Mouse (Mus musculus): ENCODE data around the gene Rnf17. TPM values are rescaled to one million over a fixed set of nuclear protein-coding genes. Genes with fewer than 3 reads are reported as not detected.

The Rnf17 gene
- total RNA-seq, 1 experiment from 2014 or later: 0.48 TPM

DNA sequence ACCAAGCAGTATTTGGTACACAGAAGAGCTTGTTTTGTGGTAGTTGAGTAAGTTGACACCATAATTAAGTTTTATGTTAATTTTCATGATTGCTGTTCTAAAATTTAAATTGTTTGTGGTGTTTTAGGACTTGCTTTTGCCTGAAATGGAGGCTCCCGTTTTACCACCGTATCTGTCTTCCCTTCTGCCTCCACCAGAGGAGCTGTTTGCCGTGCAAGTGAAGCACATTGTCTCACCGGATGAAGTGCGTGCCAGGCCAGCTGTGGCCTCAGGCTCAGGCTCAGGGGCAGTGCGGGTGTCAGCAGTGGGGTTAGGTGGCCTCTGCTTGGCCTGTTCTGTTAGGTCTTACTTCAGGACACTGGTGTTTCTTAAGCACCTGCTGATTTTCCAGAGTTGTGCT lies 109.7 kb downstream of the Rnf17 start:
- DNase-seq: peak; percentile 23

DNA sequence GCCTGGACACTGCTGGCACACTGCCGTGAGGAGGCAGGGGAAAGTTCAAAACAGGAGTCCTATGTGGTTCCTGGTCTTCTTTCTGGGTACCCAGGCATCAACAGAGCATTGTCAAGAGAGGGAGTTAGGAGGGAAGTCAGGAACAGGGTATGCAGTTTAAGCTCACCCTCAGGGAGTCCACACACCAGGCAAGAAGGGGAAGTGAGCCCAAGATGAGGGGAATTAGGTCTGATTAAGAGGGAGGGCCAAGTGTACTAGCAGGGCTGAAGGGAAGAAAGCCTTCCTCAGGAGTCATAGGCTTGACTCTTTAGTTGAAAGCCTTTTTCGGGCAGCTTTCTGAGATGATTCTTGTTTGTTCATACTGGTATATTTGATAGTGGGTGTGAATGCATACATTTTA lies 112.4 kb downstream of the Rnf17 start:
- DNase-seq: no peak

DNA sequence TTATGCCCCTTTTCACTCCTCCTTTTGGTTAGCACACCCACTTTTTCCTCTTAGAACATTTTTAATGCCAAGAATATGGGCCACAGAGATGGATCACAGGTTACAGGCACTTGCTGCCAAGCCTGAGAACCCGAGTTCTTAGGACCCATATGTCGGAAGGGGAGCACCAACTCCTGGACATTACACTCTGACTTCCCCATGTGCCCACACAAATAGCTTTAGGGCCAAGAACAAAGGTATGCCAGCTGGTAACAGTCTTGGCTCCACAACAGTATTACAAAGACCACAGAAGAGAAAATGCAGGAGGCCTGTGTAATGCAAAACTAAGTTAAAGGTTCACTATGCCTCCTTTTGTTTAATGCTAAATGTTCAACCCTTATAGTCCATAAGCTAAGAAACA lies 128.4 kb downstream of the Rnf17 start:
- no peak for DNase-seq

DNA sequence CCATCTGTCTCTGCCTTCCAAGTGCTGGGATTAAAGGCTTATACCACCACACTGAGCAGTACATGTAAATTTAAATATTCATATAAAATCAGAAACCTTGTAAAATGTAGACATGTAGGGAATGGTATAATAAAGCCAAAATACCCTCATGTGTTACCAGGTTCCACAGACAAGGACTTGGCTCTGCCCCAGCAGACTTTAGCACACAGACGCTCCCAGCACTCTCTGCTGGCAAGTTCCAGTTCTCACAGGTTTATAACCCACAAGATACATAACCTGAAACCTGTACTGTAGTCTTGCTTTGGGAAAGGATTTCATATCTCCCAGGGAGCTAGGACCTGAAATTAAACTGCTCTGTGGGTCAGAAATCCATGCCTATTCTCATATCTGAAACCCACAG lies 142.6 kb downstream of the Rnf17 start:
- DNase-seq: no peak

DNA sequence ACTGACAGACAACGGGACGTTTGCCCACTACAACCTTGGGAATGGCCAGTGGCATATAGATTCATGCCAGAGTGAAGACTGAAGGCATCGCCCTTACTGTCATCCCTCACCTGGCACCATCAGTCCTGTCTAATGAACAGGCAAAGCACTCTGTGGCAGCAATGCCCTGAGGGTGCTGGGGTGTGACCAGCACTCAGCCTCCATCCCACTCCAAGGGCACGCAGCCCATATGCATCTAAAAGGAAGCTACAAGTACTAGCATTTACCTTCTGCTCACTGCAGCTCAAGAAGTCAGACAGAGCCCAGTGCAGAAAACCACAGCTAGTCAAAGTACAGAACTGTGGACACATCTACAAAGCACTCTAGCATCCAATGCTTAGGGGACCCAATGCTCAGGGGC lies 143.1 kb downstream of the Rnf17 start:
- DNase-seq: no peak

DNA sequence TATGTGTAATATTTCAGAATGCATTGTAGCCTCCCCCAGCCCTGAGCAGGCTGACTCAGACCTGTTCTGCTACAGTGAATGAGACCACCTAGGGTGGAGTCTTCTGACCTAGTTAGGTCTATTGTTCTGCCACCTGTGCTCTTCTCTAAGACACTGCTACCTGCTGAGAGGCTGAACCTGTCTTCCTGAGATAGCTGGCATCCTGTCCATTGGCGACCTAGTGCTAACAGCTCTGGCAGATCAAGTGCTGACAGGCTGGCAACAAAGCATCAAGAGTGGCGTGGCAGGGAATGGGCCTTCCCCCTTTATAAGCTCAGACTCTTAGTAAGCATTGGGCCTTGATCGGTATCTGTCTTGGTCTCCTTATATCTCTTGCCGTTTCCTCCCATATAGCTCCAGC lies 148.6 kb downstream of the Rnf17 start:
- DNase-seq: no peak

DNA sequence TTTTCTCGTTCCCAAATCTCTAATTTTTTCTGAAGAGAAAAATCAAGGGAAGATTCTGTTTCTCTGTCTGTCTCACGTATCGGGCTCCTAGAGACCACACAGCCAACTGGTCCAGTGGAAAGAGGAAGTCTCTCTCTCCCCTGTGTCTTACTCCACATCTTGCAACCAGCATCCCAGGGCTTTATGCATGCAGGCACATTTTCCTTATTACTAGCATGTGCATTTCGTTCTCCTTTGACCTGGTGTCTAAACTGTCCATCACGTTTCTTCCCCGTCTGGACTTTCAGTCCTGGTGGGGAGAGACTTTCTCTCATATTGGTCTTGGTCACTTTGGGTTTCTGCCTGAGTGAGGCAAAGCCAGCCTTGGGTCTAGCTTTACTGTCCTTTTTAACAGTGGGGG lies 150.5 kb downstream of the Rnf17 start:
- no peak for DNase-seq

DNA sequence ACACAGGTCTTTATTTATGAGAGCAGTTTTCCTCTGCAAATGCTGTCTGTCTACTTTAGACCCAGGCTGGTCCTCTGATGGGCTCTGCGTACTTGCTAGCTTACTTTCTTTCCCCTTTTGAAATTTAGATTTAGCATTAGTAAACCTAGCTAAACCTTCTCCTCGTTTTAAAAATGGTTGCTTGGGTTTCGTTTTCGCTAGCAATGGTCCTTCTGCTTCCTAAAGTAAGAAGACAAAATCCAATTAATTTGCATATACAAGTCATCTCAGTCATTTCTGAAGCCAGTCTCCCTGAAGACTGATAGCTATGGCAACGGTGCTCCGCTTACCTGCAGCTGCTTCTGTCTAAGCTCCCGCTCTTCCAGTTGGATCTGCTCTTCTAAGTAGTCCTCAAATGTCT lies 150.9 kb downstream of the Rnf17 start:
- no peak for DNase-seq

DNA sequence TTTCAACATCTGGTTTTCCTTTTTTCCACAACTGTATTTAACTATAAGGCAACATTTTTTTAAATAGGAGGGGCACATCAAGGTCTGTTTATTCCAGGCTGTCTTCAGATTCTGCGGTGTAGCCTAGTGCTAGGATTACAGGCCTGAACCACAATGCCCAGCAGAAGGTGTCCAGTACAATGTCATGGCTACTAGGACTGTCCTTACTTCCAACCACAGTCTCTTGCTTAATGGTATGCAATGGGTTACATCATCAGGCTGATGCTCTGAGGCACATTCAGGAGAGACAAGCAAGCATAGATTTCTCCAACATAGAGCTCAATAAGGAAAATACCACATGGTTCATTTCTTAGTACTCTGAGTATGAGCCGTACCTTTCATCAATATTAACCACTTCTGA lies 152.3 kb downstream of the Rnf17 start:
- no peak for DNase-seq

DNA sequence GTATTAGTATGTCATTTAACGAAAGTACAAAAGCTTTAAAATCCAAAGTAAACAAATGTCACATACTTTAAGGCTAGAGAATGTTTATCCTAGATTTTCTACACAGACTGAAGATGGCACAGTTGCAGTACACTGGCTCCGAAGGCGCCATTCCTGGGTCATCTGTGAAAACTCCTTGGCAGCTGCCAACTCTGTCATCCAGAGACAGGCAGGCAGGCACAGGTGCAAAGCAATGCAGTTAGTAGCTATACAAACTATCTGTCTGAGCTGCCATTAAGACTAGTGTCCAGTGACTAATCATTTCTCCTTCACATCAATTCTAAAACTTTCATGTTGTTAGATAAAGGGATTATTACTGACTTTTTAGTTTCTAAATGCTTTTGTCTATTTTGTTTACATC lies 156.8 kb downstream of the Rnf17 start:
- no peak for DNase-seq

DNA sequence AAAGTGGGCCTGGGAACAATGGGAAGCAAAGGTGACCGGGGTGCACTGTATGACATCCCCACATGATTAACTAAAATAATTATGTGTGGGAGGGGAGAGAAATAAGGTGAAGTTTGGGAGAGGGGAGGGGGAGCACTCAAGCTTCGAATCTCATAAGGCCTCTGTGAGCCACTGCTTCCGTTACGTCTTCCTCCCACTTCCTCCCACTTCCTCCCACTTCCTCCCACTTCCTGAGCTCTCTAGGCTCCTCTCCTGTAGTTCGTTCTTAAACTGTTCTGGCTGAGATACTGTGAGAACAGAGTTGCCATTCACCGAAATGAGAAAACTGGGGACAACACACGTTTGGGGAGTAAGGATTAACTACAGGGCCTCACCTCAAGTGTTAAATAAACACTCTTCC lies 165.1 kb downstream of the Rnf17 start:
- no peak for DNase-seq

DNA sequence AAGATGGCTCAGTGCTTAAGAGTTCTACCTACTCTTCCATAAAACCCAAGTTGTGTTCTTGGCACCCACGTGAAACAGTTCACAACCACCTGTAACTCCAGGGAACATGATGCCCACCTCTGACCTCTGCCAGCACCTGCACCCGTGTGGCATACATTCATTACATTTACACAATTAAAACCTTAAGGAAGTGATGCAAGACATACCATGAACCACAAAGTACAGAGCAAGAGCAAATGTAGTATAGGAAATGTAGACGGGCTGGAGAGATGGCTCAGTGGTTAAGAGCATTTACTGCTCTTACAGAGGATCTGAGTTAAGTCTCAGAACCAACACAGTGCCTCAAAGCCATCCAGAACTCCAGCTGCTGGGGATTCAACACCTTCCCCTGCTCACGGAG lies 166.7 kb downstream of the Rnf17 start:
- no peak for DNase-seq

DNA sequence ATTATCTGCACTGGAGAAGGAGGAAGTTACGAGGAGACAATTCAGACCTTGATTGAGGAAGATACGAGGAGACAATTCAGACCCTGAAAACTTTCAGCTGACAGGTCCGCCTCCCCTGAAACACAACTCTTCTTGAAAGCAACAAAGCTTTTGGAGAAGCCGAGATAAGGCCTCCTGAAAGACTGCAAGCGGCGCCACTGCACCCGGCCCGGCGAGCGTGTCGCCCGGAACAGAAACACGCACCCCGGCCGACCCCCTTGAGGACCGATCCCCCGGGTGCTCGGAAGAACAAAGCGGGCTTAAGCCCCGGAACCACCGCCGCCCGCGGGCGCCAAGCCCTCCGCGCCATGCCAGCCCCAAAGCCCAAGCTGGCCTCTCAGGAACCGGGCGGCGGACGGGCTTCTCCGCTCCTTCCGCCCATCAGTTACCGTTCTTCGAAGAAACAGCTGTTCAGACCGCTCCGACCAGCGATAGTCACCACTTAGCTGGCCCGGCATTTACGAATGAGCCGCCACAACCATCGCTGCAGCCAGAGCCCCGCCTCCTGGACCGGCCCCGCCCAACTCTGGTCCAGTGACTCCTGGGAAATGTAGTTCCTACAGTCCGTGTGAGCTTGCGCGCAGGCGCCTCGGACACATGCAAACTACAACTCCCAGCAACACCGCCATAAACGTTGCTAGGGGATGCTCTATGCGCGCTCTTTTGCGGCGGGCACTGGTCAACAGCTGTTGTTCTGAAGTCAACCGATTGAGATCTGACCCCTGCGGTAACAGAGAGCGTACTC lies 169.1 kb downstream of the Rnf17 start:
- DNase-seq: peak; percentile 97

DNA sequence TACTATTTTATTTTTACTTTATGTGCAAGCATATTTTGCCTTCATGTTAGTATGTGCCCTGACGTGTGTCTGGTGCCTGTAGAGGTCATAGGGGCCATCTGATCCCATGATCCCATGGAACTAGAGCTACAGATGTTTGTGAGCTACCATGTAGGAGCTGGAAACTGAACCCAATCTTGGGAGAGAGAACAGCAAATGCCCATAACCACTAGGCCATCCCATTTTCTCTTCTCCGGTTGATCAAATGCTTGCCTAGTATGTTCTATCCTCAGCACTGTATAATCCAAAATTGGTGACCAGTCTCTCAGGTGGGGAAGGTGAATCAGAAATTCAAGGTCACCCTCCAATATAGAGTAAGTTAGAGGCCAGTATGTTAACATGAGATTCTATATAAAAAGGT lies 170.2 kb downstream of the Rnf17 start:
- no peak for DNase-seq

Other genes starting within 250 kb of the Rnf17 start
- gene Gzmg, start 243.0 kb upstream of the Rnf17 start, total RNA-seq (2021): not detected in 2 replicates
- gene Gzmn, start 228.0 kb upstream of the Rnf17 start, total RNA-seq (2021): not detected in 2 replicates
- not detected in 2 replicates for gene Gzmf, start 191.2 kb upstream of the Rnf17 start, total RNA-seq (2021)
- gene Gzmc, start 167.9 kb upstream of the Rnf17 start, total RNA-seq (2021): not detected in 2 replicates
- 0.22 TPM in 1 of 2 replicates, not detected in the other for gene Gzmb, start 140.3 kb upstream of the Rnf17 start, total RNA-seq (2021)
- 0.07 TPM in 1 of 2 replicates, not detected in the other for gene Atp12a, start 37.5 kb upstream of the Rnf17 start, total RNA-seq (2021)
- 8.7 and 9.5 TPM in 2 replicates for gene Cenpj, start 172.8 kb downstream of the Rnf17 start, total RNA-seq (2021)
- 25.5 and 26.7 TPM in 2 replicates for gene Parp4, start 173.0 kb downstream of the Rnf17 start, total RNA-seq (2021)

All from adrenal gland, postnatal 14 days (tissue).